Mouse (Mus musculus) T-cell, adult 66 days (primary cell): ENCODE measurements around the gene Mocs3. TPM values are rescaled to one million over a fixed set of nuclear protein-coding genes. Genes with fewer than 3 reads are reported as not detected.

Experiments
- total RNA-seq, 2 experiments: library from RNA; stranded (reverse); gene quantifications; 3 replicates in 1 of 2; 4 replicates in 1 of 2; pipeline ENCODE4 v1.2.4; 2023

Gene Mocs3
- 10 to 100 TPM; 14.8 to 15.9 TPM for total RNA-seq

DNA sequence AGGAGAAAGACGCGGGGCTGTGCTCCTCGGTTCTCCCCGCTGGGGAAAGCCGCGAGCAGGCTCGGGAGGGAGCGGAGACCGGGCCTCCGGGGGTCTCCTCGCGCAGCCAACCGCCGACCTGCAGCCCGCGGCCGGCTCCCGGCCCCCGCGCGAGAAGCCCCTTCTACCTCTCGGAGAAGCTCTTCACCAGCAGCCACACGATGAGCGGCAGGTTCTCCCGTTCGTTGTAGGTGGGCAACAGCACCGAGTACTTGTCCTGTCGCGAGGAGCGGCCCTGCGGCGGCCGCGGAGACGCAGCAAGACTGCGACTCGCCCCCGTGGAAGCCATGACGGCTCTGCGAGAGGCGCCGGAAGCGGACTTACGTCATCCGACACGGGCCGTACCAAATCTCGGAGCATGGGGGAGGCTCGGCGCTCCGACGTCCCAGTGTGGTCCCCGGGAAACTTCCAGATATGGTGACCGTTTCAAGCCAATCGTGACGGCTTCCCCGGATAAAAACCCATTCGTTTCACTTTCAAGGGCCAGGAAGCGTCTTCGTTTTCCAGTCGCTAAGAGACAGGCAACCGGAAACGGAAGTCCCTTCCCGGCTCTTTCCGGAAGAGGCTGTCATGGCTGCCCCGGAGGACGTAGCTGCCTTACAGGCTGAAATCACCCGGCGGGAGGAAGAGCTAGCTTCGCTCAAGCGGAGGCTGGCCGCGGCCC is at the start of gene Mocs3, which contains the start of the genes Gm20716 and Dpm1:
TSS of gene Mocs3 (plus strand) at position 597 of the 703 bp plus-strand sequence.
TSS of gene Gm20716 (minus strand) at position 339 of the 703 bp plus-strand sequence.
TSS of gene Dpm1 (minus strand) at position 566 of the 703 bp plus-strand sequence.

DNA sequence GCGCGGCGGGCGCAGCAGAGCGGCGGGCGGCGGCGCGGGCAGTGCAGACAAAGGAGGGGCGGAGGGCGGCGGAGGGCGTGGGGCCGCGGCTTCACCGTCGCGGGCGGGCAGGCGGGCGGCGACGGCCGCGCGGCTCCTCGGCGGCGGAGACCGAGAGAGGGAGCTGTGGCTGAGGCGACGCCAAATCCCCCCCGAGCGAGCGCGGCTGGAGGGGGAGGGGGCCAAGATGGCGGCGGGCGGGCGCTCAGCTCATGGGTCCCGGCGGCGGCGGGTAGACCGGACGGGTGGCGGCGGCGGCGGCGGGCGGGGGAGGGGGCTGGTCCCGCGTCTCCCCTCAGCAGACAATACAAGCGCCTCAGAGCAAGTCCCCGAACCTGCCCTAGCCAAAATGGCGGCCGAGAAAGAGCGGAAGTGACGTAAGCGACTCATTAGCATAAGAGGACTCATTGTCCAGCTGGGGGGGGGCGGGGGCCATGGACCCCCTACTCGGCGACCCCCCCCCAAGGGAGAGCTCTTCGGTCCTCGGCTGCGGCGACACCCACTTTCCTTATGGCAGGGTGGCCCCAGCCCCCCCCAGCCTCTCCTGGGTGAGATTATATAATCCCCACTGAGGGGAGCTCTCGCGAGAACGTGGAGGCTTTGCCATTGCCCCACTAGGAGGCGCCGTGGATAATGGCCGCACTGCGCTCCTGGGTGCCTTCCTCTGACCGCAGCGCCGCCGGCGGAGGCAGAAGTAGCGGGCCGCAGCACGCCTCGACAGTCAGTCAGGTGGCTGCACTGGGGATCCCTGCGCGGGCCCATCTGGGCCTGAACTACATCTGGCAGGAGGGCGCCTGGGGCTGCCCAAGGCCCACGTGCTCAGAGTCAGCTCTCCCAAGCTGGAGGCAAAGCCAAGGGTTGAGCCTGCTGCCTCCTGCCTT is 23.4 kb upstream of the Mocs3 start, which contains the start of gene Adnp:
TSS of gene Adnp (minus strand) at position 388 of the 920 bp plus-strand sequence.

DNA sequence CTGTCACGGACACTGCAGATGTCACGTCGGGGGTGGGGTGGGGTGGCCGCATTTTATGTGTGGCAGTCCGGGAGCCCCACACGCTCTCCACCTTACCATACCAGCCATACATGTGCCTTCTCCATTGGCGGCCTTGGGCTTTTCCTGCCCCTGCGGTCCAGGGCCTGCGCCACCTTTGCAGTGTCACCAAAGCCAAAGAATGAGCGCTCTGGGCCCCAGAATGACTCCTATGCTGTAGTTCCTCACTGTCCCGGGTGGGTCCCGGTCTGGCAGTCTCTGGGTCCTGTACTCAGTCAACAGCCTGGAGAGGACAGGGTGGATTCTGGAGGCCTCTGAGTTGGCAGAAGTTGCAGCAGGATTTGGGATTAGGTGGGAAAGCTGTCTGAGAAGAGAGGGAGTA is 51.2 kb downstream of the Mocs3 start, which contains the start of gene Kcng1:
TSS of gene Kcng1 (minus strand) at position 155 of the 400 bp plus-strand sequence.

Other genes starting within 250 kb of the Mocs3 start
- 1 to 10 TPM; 4.9 to 5.4 TPM for gene Ripor3, start 220.0 kb upstream of the Mocs3 start, total RNA-seq
- 1 to 10 TPM; 3.2 to 3.6 TPM for gene Pard6b, start 149.6 kb upstream of the Mocs3 start, total RNA-seq
- gene Adnp, start 23.5 kb upstream of the Mocs3 start, total RNA-seq = 100 to 1,000 TPM; 114 to 121 TPM
- 1 to 10 TPM in 1 of 2 experiments, not detected in 1; 1.3 TPM for gene Gm20716, start 258 bp upstream of the Mocs3 start, total RNA-seq
- gene Dpm1, start within 50 bp of the Mocs3 start, total RNA-seq = 100 to 1,000 TPM; 138 to 163 TPM
- gene Kcng1, start 51.1 kb downstream of the Mocs3 start, total RNA-seq = not detected